Mouse (Mus musculus): Measurements from ENCODE around the gene Jade2. TPM values are rescaled to one million over a fixed set of nuclear protein-coding genes. Genes with fewer than 3 reads are reported as not detected.

Gene Jade2
- total and polyA plus RNA-seq, 2 experiments from 2014 or later: 0.95 to 3.7 TPM

DNA sequence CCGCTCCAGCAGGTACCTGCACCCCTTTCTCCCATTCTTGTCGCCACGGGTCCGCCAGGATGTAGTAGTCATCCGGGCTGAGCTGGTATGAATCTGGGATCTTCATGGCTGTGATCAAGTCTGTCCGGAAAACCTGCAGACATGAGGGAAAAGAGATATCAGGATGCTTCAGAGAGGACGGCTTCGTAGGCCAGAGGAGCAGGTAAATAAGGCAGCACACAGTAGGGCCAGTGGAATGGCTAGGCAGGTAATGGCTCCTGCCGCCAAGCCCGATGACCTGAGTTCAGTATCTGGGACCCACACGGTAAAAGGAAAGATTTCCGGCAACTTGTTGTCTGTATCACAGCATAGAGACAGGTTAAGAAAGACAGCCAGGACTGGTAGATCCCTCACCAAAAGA is 21.9 kb downstream of the Jade2 start:
- H3K4me3 ChIP-seq (ENCODE audit: low read depth, low read length): no peak overlapping the region
- H3K4me2 ChIP-seq (ENCODE audit: low read depth, low read length, poor library complexity, severe bottlenecking): no peak overlapping the region
- no peaks in the 10 kb centered on the region for H3K27me3 ChIP-seq (ENCODE audit: insufficient read depth, low read length)
- H3K9ac ChIP-seq (replicated peaks; ENCODE audit: low read length, poor library complexity, severe bottlenecking): no peak overlapping the region
- H3K9me3 ChIP-seq (ENCODE audit: low read length): no peaks in the 10 kb centered on the region
- 95% methylated on average over 12 of the region's 12 CpGs for WGBS
- H3K27ac ChIP-seq (ENCODE audit: low read depth, low read length): no peak overlapping the region
- H3K36me3 ChIP-seq (ENCODE audit: insufficient read depth, low read length): no peaks in the 10 kb centered on the region
- TF ChIP-seq CTCF (IDR thresholded peaks at IDR 0.05): no peak
- no peaks in the 10 kb centered on the region for H3K4me1 ChIP-seq (ENCODE audit: insufficient read depth, low read length)
- DNase-seq (ENCODE audit: low spot score) (no peak), ATAC-seq (ENCODE audit: low FRiP score) (no peak)

DNA sequence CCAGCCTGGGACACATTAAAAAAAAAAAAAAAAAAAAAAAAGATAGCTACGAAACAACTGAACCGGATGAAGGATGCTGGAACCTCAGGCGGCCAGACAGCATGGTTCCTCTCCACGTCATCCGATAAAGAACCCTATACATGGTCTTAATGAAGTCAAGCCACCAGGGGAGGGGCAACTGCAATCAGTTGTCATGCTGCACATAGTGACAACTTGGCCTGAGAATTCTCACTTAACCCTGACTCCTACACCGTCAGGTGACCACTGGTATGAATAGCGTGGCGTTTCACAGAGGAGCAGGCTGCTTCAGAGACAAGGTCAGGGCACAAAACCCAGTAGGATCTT is 23.4 kb downstream of the Jade2 start:
- TF ChIP-seq CTCF (IDR thresholded peaks at IDR 0.05): no peak
- Histone ChIP-seq H3K27ac (ENCODE audit: low read depth, low read length) (no peak overlapping the region), H3K4me1 (ENCODE audit: insufficient read depth, low read length) (no peaks in the 10 kb centered on the region), H3K4me2 (ENCODE audit: low read depth, low read length, poor library complexity, severe bottlenecking) (no peak overlapping the region), H3K27me3 (ENCODE audit: insufficient read depth, low read length) (no peaks in the 10 kb centered on the region), H3K9ac (replicated peaks; ENCODE audit: low read length, poor library complexity, severe bottlenecking) (no peak overlapping the region), H3K9me3 (ENCODE audit: low read length) (no peaks in the 10 kb centered on the region), H3K36me3 (ENCODE audit: insufficient read depth, low read length) (peaks cover 7% of the 10 kb centered on the region; the same call in 1 of the 2 replicates), H3K4me3 (ENCODE audit: low read depth, low read length) (no peak overlapping the region)
- 90% methylated on average over 8 of the region's 8 CpGs for WGBS
- ATAC-seq (ENCODE audit: low FRiP score) (no peak), DNase-seq (ENCODE audit: low spot score) (no peak)

DNA sequence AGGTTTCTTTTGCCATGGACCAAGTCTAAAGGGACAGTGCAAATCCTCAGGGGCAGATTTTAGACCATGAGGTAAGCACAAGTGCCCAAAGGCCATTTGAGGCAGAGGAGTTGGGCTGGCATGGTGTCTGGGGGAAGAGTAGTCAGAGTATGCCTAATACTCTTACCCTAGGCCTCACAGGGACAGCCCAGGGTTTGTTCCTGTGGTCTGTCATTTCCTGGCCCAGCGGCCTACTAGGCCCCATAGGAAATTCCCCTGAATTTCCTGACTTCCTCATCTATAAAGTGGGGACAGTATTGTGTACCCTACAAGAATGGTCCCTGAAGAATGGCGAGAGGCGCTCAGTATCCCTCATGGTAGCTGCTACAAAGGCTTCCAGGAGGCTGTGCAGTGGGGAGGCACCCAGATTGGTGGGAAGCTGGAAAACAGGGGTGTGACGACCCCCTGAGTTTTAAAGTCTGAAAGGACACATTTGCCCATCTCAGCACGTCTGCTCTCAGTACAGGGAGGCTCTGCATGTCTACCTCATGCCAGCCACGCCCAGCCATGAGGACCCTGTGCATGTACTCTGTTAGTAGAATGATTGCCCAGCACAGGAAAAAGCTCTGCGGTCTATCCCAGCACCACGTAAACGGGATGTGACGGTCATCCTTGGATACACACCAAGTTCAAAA is 23.9 kb downstream of the Jade2 start:
- no peak overlapping the region for H3K9ac ChIP-seq (replicated peaks; ENCODE audit: low read length, poor library complexity, severe bottlenecking)
- H3K27ac ChIP-seq (ENCODE audit: low read depth, low read length): no peak overlapping the region
- no peak for TF ChIP-seq CTCF (IDR thresholded peaks at IDR 0.05)
- no peak overlapping the region for H3K4me3 ChIP-seq (ENCODE audit: low read depth, low read length)
- no peaks in the 10 kb centered on the region for H3K27me3 ChIP-seq (ENCODE audit: insufficient read depth, low read length)
- H3K9me3 ChIP-seq (ENCODE audit: low read length): no peaks in the 10 kb centered on the region
- DNase-seq (ENCODE audit: low spot score) (no peak), ATAC-seq (ENCODE audit: low FRiP score) (no peak)
- WGBS: 92% methylated on average over 10 of the region's 10 CpGs
- H3K4me1 ChIP-seq (ENCODE audit: insufficient read depth, low read length): no peaks in the 10 kb centered on the region
- H3K4me2 ChIP-seq (ENCODE audit: low read depth, low read length, poor library complexity, severe bottlenecking): no peak overlapping the region
- H3K36me3 ChIP-seq (ENCODE audit: insufficient read depth, low read length): peaks cover 9% of the 10 kb centered on the region; the same call in 1 of the 2 replicates

- Histone ChIP-seq H3K27ac (ENCODE audit: low read depth, low read length) (no peak overlapping the region), H3K27me3 (ENCODE audit: insufficient read depth, low read length) (no peaks in the 10 kb centered on the region), H3K9ac (replicated peaks; ENCODE audit: low read length, poor library complexity, severe bottlenecking) (no peak overlapping the region), H3K36me3 (ENCODE audit: insufficient read depth, low read length) (peaks cover 9% of the 10 kb centered on the region; the same call in 1 of the 2 replicates), H3K9me3 (ENCODE audit: low read length) (no peaks in the 10 kb centered on the region), H3K4me3 (ENCODE audit: low read depth, low read length) (no peak overlapping the region), H3K4me2 (ENCODE audit: low read depth, low read length, poor library complexity, severe bottlenecking) (no peak overlapping the region), H3K4me1 (ENCODE audit: insufficient read depth, low read length) (no peaks in the 10 kb centered on the region)
- TF ChIP-seq CTCF (IDR thresholded peaks at IDR 0.05): no peak
- no peak for DNase-seq (ENCODE audit: low spot score)
- WGBS: 73% methylated on average over 5 of the region's 5 CpGs
- ATAC-seq (ENCODE audit: low FRiP score): no peak
These were observed 24.5 kb downstream of the Jade2 start for GRCm38 (mm10) chr11:51832992-51833391.

- WGBS: 54% methylated on average over 4 of the region's 4 CpGs
- H3K27me3 ChIP-seq (ENCODE audit: insufficient read depth, low read length): no peaks in the 10 kb centered on the region
- H3K27ac ChIP-seq (ENCODE audit: low read depth, low read length): no peak overlapping the region; the same call in 1 of the 2 replicates
- H3K9me3 ChIP-seq (ENCODE audit: low read length): no peaks in the 10 kb centered on the region
- DNase-seq (ENCODE audit: low spot score) (peak; percentile 83), ATAC-seq (ENCODE audit: low FRiP score) (peak; percentile 69; the same call in 1 of the 2 replicates)
- TF ChIP-seq CTCF (IDR thresholded peaks at IDR 0.05): no peak
- no peak overlapping the region for H3K9ac ChIP-seq (replicated peaks; ENCODE audit: low read length, poor library complexity, severe bottlenecking)
- H3K4me3 ChIP-seq (ENCODE audit: low read depth, low read length): no peak overlapping the region
- H3K36me3 ChIP-seq (ENCODE audit: insufficient read depth, low read length): peaks cover 9% of the 10 kb centered on the region; the same call in 1 of the 2 replicates
- no peak overlapping the region for H3K4me2 ChIP-seq (ENCODE audit: low read depth, low read length, poor library complexity, severe bottlenecking)
- no peaks in the 10 kb centered on the region for H3K4me1 ChIP-seq (ENCODE audit: insufficient read depth, low read length)
These were observed 25.2 kb downstream of the Jade2 start for GRCm38 (mm10) chr11:51831962-51832909.
